8 mouse cellular contexts compared by ENCODE assay signal in the genomic region with DNA sequence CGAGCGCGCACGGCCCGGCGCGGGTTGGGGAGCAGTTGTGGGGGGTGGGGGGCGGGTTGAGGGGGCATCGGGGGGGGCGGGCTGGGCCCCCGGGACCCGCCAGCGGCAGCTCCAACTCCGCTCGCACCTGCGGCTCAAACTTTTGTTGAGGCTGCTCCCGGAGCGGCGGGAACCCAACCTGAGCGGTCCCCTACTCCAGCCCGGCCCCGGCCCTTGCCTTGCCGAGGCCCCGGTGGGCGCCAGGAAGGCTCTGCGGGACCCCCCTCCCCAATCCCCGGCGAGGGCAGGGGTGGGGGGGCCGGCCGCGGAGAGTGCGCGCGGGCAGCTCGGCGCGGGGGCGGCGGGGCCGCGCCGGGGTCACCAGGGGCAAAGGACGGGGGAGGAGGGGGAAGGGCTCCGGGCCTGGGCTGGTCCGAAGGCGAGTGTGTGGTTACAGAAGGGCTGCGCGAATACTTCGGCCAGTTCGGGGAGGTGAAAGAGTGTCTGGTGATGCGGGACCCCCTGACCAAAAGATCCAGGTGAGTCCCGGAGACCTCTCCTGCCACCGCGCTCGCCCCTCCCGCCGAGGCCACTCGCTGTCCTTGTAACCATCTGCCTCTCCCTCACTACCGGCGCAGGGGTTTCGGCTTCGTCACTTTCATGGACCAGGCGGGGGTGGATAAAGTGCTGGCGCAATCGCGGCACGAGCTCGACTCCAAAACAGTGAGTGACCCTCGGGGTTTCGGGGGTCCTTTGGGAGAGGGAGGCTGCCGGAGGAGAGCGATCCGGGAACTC. TPM values are rescaled to one million over a fixed set of nuclear protein-coding genes. Genes with fewer than 3 reads are reported as not detected.
A peak's percentile ranks its signal among the peaks of the same experiment; 100 is the strongest.
DNase-seq lines count a peak whose midpoint lies in the region; ATAC-seq and TF ChIP-seq lines count a peak whose summit lies in the region.

No protein-coding gene starts in this region.

- TF ChIP-seq EP300 in CH12.LX (IDR thresholded peaks at IDR 0.05; ENCODE audit: low read length) = no peak

- dilution Hi-C loops in CH12.LX (cut with MboI; ENCODE audit: extremely low pct_ligation_motif_present, extremely low pct_unique_long_range_greater_than_20kb, low sequenced_read_pairs) = no loop called here

- 2% methylated on average over 56 of the region's 73 CpGs for WGBS in forebrain, embryonic 12.5 days
- WGBS in liver, adult 2 months = 3% methylated on average over 71 of the region's 73 CpGs

- no peak overlapping the region for H3K27ac ChIP-seq in CH12.LX (ENCODE audit: insufficient read depth, low read depth)
- H3K27ac ChIP-seq in forebrain, embryonic 12.5 days = peak overlapping the region; percentile 100
- H3K27ac ChIP-seq in liver, adult 2 months (replicated peaks; ENCODE audit: insufficient read depth, low read depth, low read length) = no peak overlapping the region

- in situ Hi-C loops in CH12.LX (cut with MboI; ENCODE audit: low pct_ligation_motif_present, low pct_unique_long_range_greater_than_20kb, low sequenced_read_pairs) = no loop called here

- H3K79me2 ChIP-seq in CH12.LX (replicated peaks; ENCODE audit: control insufficient read depth, extremely low read depth, insufficient read depth, poor library complexity, severe bottlenecking) = no peaks in the 10 kb centered on the region
- no peaks in the 10 kb centered on the region for H3K79me2 ChIP-seq in liver, adult 2 months (ENCODE audit: control insufficient read depth, insufficient read depth, low read length)

- peak; percentile 41 to 52 for DNase-seq in cerebellum, postnatal 14 days
- DNase-seq in CH12.LX (ENCODE audit: extremely low read depth) = no peak
- DNase-seq in liver, adult 2 months (ENCODE audit: extremely low read depth, low read depth, low spot score) = no peak
- peak; percentile 69 for DNase-seq in testis, postnatal 10 days (ENCODE audit: low spot score)
- no peak for DNase-seq in right cerebral cortex, adult 2 months (ENCODE audit: low spot score in 2 of 2)
- DNase-seq in thymus, adult 18-20 months = no peak

- H3K4me2 ChIP-seq in CH12.LX (ENCODE audit: insufficient read depth, low read depth, poor library complexity, severe bottlenecking) = peak overlapping the region; percentile 29; the same call in 1 of the 2 replicates
- peak overlapping the region; percentile 98 for H3K4me2 ChIP-seq in forebrain, embryonic 12.5 days

- no peak overlapping the region for H3K9ac ChIP-seq in CH12.LX (ENCODE audit: insufficient read depth, low read depth)
- peak overlapping the region; percentile 100 for H3K9ac ChIP-seq in forebrain, embryonic 12.5 days
- peak overlapping the region; percentile 38 for H3K9ac ChIP-seq in liver, adult 2 months (ENCODE audit: low read depth, low read length)

- H3K27me3 ChIP-seq in CH12.LX (replicated peaks) = peaks cover 5% of the 10 kb centered on the region
- no peaks in the 10 kb centered on the region for H3K27me3 ChIP-seq in forebrain, embryonic 12.5 days
- peaks cover 18% of the 10 kb centered on the region for H3K27me3 ChIP-seq in liver, adult 2 months (ENCODE audit: control insufficient read depth, insufficient read depth, low read length)

- H3K9me3 ChIP-seq in CH12.LX (replicated peaks; ENCODE audit: low read length) = no peaks in the 10 kb centered on the region
- H3K9me3 ChIP-seq in forebrain, embryonic 12.5 days = no peaks in the 10 kb centered on the region

- TF ChIP-seq RAD21 in CH12.LX (IDR thresholded peaks at IDR 0.05; ENCODE audit: low read depth, low read length) = no peak

- no peak for TF ChIP-seq POLR2A in CH12.LX (IDR thresholded peaks at IDR 0.05; ENCODE audit: low read depth, low read length)
- TF ChIP-seq POLR2A in liver, adult 2 months (IDR thresholded peaks at IDR 0.05; ENCODE audit: extremely low read depth, insufficient read depth, low read length) = no peak

- no peak for TF ChIP-seq CTCF in CH12.LX (conservative IDR thresholded peaks at IDR 0.05 in 1 of 2, IDR thresholded peaks at IDR 0.05 in 1 of 2; ENCODE audit: low read depth in 2 of 2, low read length in 2 of 2)
- TF ChIP-seq CTCF in liver, adult 2 months (IDR thresholded peaks at IDR 0.05; ENCODE audit: low read depth, low read length) = no peak

- H3K36me3 ChIP-seq in CH12.LX (replicated peaks in 1 of 2; ENCODE audit: control insufficient read depth in 1 of 2, insufficient read depth in 1 of 2, low read length in 1 of 2) = peaks cover 0 to 9% of the 10 kb centered on the region in 2 experiments
- H3K36me3 ChIP-seq in forebrain, embryonic 12.5 days (replicated peaks) = peaks cover 39% of the 10 kb centered on the region
- H3K36me3 ChIP-seq in liver, adult 2 months (ENCODE audit: control insufficient read depth, insufficient read depth, low read length) = no peaks in the 10 kb centered on the region

- H3K4me1 ChIP-seq in CH12.LX (ENCODE audit: control insufficient read depth in 1 of 2, insufficient read depth in 2 of 2) = peaks cover 7 to 26% of the 10 kb centered on the region in 2 experiments
- peaks cover 57% of the 10 kb centered on the region for H3K4me1 ChIP-seq in forebrain, embryonic 12.5 days
- no peaks in the 10 kb centered on the region for H3K4me1 ChIP-seq in liver, adult 2 months (ENCODE audit: control insufficient read depth, insufficient read depth, low read length)

- H3K4me3 ChIP-seq in CH12.LX (replicated peaks in 1 of 3; ENCODE audit: low read depth in 2 of 3, low read length in 2 of 3, poor library complexity in 1 of 3) = peak overlapping the region in 2 of 3 experiments; percentile 41 to 59
- peak overlapping the region; percentile 100 for H3K4me3 ChIP-seq in forebrain, embryonic 12.5 days (replicated peaks)
- H3K4me3 ChIP-seq in liver, adult 2 months (ENCODE audit: insufficient read depth, low read depth, low read length) = peak overlapping the region; percentile 51; the same call in 1 of the 2 replicates

- ATAC-seq in cerebellum, adult (ENCODE audit: insufficient number of reproducible peaks, low FRiP score, low TSS enrichment) = no peak
- peak; percentile 2; the same call in 1 of the 2 replicates for ATAC-seq in forebrain, embryonic 12.5 days (ENCODE audit: low FRiP score)

TF ChIP-seq in CH12.LX, 34 proteins besides CTCF, POLR2A, EP300 and RAD21:
- TF ChIP-seq ZC3H11A (IDR thresholded peaks at IDR 0.05; ENCODE audit: low read depth, low read length) (no peak), USF1 (IDR thresholded peaks at IDR 0.05; ENCODE audit: low read depth, low read length) (no peak)
TF ChIP-seq in CH12.LX: peak in this region for 0.

RNA-seq across cellular contexts. Expression of a gene that starts 1.0 kb away (rescaled TPM):
- total RNA-seq in CH12.LX (2012; rRNA removed) (3.3 and 4.1 TPM in 2 replicates), CH12.LX (2014; rRNA removed) (0.66 and 0.82 TPM in 2 replicates)
- polyA plus RNA-seq in CH12.LX (2012; ENCODE audit: insufficient read length, low read depth) = 4.9 and 5.3 TPM in 2 replicates
- 161 and 182 TPM in 2 replicates for polyA plus RNA-seq in forebrain, embryonic 12.5 days (2016; fragmentation: Nextera tagmentation; extraction: Ambion mirVana)
- total RNA-seq in liver, adult 2 months (2014; rRNA removed) = not detected in 2 replicates
- polyA plus RNA-seq in liver, adult 2 months (2012; rRNA removed) = 0.09 and 0.35 TPM in 2 replicates

RNA-seq across cellular contexts. Expression of a gene that starts 35.7 kb away (rescaled TPM):
- total RNA-seq in CH12.LX (2012; rRNA removed) (not detected in 2 replicates), CH12.LX (2014; rRNA removed) (not detected in 2 replicates)
- polyA plus RNA-seq in CH12.LX (2012; ENCODE audit: insufficient read length, low read depth) = not detected in 2 replicates
- not detected in 2 replicates for polyA plus RNA-seq in forebrain, embryonic 12.5 days (2016; fragmentation: Nextera tagmentation; extraction: Ambion mirVana)
- 0.40 and 2.7 TPM in 2 replicates for total RNA-seq in liver, adult 2 months (2014; rRNA removed)
- polyA plus RNA-seq in liver, adult 2 months (2012; rRNA removed) = not detected in 2 replicates

RNA-seq across cellular contexts. Expression of a gene that starts 54.2 kb away (rescaled TPM):
- total RNA-seq in CH12.LX (2012; rRNA removed) = 16.7 and 18.0 TPM in 2 replicates
- 8.2 and 10.0 TPM in 2 replicates for total RNA-seq in CH12.LX (2014; rRNA removed)
- polyA plus RNA-seq in CH12.LX (2012; ENCODE audit: insufficient read length, low read depth) = 13.3 and 15.3 TPM in 2 replicates
- 20.0 and 23.2 TPM in 2 replicates for polyA plus RNA-seq in forebrain, embryonic 12.5 days (2016; fragmentation: Nextera tagmentation; extraction: Ambion mirVana)
- 11.5 and 15.0 TPM in 2 replicates for total RNA-seq in liver, adult 2 months (2014; rRNA removed)
- polyA plus RNA-seq in liver, adult 2 months (2012; rRNA removed) = 26.1 and 26.6 TPM in 2 replicates

Comparison
In these comparisons a context has a peak if more than half of its experiments do, and no peak if none do; other contexts are left out.
1. DNase-seq: peak in cerebellum, postnatal 14 days (2 of 2) and testis, postnatal 10 days (single experiment); none in CH12.LX (single experiment), liver, adult 2 months (single experiment), right cerebral cortex, adult 2 months (0 of 2) and thymus, adult 18-20 months (0 of 2).
2. H3K4me3 ChIP-seq: peak in every context shown above with its lines; median percentile 100 in forebrain, embryonic 12.5 days; 51 in liver, adult 2 months; 50 in CH12.LX.
3. RNA of a gene that starts 1.0 kb away (polyA plus RNA-seq): 161 to 182 TPM in forebrain, embryonic 12.5 days; 4.9 to 5.3 TPM in CH12.LX and 0.09 to 0.35 TPM in liver, adult 2 months; every median in the first group is over 10 times any median in the second.